Mouse (Mus musculus): ENCODE measurements around the gene Trim7.
"Not testable (repeated sequence)": the region's sequence is repeated elsewhere in the genome, so short reads cannot be mapped to it uniquely, and the experiment has no call there.

Gene Trim7

DNA sequence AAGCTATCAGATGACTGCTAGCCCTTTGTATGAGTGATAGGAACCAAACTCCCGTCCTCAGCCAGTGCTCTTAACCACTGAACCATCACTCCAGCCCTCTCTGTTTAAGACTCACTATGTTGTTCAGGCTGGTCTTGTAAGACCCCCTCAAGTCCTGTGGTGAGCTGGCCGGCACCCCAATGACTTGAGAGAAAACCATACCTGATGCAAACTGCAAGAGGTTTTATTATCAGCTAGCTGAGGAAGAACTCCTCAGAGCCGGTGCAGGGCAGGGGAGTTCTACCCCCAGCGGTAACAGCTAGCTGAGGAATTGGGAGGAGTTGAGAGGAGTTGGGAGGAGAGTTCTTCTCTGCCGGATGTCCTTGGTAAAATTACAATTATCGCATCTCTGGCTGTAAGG is 2.0 kb downstream of the Trim7 start:
- DNase-seq: no peak

DNA sequence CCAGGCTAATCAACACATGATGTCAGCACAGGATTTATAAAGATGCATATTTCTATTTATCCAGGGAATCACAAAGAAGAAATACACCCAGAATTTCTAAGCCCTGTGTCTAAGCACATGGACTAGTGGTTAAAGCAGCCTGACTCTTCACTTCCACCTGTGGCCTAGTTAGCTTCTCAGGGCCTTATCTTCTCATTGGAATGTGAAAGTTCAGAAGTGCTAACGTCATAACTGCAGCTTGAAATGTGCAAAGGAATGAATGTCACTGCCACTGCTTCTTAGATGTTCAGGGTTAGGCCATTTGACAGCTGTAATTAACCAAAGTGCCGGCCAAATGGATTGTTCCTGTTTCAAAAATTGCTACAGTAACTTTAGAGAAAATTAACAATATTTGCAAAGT is 4.3 kb downstream of the Trim7 start:
- DNase-seq: no peak

DNA sequence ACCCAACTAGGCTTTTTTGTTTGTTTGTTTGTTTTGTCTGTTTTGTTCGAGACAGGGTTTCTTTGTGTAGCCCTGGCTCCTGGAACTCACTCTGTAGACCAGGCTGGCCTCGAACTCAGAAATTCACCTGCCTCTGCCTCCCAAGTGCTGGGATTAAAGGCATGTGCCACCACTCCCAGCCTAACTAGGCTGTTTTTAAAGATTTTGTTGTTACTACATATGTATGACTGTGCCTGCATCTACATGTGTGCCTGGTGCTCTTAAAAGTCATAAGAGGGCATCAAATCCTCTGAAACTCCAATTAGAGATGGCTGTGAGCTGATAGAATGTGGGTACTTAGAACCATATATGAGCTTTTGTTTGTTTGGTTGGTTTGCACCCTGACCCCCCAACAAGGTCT is 5.3 kb downstream of the Trim7 start:
- no peak for DNase-seq

DNA sequence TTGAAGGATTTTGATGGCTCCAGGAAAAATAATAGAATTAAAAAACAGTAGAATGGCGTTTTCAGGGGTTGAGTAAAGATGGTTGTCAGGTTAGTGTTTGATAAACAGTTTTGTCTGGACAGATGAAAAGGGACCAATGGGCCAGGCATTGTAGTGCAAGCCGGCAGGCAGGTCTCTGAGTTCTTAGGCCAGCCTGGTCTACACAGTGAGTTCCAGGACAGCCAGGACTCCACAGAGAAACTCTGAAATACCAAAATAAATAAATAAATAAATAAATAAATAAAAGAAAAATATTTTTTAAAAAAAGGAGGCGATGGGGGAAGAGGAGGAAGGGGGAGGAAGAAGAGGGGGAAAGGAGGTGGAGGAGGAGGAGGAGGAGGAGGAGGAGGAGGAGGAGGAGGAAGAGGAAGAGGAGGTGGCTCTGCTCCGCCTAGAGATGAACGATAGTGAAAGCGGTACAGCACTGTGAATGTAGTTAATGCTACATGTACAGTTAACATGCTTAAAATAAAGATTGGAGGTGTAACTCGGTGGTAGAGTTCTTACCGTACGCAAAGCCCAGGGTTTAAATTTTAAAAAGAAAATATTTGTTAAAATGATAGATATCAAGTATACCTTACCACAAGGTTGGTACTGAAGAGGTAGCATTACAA is 7.3 kb downstream of the Trim7 start:
- DNase-seq: peak; percentile 40

DNA sequence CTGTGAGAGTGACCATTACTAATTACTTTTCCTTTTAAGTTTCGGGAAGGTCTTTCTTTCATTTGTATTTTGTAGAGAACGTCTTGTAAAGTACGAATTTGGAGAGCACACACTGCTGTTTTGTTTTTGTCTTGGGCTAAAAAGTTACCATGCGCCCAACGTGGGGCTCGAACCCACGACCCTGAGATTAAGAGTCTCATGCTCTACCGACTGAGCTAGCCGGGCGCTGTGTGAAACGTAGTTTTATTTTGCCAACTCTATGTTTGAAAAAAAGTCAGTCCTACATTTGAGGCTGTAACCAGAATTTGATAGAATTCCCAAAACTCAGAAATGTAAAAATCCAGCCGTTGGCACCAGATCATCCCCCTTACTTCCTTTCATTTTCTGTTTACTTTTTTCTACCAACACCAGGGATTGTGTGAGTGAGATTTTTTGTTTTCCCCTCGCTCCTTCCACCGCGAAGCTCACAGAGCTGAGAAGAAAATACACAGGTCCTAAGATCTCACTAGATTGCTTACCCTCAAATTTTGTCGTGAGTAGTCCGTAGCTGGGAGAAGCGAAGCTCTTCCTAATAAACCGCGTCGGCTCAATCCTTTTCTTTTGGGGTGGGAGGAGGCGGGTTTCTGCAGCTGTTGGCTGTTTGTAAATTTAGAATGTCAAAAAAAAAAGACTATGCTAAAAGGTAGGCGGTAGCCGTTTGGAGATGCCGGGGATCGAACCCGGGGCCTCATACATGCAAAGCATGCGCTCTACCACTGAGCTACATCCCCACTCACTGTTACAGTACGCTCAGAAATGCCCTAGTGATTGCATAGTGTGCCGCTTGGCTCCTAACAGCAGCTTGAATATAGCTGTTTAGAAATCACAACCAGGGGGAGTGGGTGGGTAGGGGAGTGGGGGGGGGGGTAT is 8.0 kb downstream of the Trim7 start:
- peak; percentile 92 for DNase-seq

DNA sequence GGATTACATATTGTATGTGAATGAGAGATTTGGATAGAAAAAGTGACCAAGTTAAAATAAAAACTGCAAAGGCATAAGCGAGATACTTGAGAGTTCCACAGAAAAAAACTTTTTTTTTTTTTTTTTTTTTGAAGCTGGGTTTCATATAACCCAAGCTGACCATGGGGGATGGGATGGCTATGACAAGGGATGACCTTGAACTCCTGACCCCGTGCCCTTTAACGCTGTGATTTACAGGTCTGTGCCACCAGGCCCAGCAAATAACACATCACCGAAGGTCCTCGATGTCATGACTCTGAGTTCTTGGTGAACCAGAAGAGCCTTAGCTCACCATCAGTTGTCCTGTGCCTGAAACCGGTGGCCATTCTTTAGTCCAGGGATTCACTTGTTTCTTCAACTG is 10.0 kb downstream of the Trim7 start:
- no peak for DNase-seq

DNA sequence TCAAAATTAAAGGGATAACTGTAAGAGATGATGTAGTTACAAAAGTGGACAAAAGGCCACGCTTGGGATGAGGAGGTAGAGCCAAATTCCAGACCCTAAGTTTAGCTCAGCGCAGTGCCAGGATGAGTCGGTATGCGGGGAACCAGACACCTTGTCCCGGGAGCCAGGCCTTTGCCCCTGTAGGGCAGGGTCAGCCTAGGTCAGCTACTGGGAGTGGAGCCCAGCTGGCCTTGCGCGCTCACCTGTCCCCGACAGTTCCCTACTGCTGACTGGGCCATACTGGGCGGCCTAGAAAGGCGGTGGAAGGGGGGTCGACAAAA is 11.0 kb downstream of the Trim7 start:
- DNase-seq: no peak

DNA sequence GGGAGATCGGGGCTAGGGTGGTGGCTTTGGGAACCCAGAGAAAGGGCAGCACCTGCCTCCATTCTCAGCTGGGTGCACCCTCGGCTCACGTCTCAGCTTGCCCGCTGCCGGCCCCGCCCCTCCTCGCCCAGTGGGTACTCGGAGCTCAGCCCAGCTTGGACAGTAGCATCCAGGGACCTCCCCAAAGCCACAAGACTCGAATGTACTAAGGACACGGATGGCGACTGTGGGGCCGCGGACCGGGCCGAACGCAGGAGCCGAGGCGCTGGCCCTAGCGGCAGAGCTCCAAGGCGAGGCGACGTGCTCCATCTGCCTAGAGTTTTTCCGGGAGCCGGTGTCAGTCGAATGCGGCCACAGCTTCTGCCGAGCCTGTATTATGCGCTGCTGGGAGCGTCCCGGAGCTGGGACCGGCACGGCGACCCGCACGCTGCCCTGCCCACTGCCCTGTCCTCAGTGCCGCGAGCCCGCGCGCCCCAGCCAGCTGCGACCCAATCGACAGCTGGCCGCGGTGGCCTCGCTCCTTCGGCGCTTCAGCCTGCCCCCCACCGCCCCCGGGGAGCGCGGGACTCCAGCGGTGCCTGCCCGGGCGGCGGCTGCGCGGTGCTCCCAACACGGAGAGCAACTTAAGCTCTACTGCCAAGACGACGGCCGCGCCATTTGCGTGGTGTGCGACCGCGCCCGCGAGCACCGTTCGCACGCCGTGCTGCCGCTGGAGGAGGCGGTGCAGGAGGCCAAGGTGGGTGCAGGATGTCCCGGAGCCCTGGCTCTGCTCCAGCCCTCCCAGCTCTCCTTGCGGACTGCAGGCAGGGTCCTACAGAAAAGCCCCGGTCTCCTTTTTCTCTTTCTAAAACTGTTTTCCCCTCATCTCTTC is 11.6 kb downstream of the Trim7 start:
- peak; percentile 52 for DNase-seq

DNA sequence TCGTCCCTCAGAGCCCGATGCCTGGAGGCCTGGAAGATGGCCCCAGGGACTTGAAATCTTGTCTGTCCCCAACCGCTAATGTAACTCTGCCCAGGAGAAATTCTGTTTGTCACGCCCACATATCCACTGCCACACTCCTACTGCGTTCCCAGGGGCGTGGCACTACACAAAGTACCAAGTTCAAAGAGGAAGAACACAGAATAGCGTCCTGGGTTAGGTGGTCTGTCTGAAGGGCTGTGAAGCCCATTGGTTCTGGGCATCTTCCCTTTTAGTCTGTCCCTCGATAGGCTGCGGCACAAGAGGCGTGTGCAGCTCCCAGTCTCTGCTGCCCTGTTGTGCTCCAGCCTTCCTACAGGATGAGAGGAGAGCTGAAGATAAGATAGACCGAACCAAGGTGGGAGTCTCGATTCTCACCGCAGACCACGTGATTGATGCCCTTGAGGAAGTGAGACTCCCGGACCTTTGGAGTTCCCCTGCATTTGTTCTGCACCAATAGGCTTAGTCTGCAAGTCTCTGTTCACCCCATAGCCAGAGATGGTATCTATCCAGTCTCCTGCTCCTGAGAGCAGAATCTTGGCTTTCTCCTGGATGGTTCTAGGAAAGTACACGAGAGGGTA is 12.3 kb downstream of the Trim7 start:
- DNase-seq: peak; percentile 38

DNA sequence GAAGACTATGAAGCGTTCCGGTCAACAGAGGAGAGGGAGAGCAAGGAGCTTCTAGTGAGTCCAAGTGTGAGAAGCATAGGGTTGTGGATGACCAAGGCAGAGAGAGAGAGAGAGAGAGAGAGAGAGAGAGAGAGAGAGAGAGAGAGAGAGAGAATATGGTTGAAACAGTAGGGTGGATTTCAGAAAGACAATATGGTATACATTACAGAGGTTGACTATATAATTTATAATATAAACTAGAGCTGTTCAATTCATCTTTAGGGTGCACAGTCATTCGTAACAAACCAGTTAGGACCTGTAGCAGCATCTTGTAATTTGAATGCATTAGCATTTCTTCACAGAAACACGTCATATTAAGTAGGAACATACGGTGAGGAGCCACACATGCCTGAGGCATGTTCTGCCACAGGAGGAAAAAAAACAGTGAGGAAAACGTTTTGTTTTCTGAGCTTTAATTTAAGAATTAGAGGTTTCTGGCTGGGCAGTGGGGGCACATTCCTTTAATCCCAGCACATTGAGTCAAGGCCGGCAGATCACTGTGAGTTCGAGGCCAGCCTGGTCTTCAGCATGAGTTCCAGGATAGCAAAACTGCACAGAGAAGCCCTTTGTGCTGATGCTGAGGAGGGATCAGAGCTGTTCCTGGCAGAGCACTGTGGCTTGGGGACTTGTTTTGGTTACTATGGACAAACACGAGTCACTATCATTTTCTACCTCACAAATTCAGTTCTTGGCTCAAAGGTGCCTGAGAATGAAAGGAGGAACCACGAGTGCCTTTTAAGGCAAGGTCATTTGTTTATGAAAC is 13.1 kb downstream of the Trim7 start:
- DNase-seq: no peak

DNA sequence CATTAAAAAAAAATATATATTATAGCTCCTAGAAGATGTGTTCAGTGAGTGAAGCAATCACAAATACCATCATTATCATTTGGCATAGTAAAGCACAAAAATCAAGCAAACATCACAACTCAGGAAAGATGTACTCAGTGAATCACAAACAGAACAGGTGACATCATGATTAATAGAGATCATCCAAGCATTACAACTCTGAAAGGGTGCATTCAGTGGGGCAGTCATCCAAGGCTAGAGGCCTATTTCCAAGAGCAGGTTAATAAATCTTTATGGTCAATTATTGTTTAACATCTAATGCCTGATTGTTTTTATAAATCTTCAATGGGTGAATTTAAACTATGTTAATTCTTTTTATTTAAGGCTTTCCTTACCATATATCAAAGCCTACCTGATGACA is 14.9 kb downstream of the Trim7 start:
- no peak for DNase-seq

DNA sequence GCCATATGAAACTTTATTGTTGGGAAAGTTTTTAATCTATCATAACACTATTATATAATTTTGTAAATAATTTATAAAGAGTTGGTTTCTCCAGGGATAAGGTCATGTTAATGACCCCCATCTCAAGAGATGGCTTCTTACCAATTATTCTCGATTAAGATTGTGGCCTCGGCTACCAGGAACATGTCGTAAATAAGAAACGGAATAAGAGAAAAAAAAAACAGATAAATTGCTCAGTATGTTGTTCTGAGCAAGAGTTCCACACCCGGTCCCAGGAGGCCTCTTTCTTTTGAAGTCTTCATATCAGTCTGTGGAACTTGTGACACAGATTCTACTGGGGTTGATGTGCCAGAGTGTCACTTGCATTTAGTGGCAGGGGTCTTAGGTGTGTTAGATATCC is 15.3 kb downstream of the Trim7 start:
- DNase-seq: no peak

DNA sequence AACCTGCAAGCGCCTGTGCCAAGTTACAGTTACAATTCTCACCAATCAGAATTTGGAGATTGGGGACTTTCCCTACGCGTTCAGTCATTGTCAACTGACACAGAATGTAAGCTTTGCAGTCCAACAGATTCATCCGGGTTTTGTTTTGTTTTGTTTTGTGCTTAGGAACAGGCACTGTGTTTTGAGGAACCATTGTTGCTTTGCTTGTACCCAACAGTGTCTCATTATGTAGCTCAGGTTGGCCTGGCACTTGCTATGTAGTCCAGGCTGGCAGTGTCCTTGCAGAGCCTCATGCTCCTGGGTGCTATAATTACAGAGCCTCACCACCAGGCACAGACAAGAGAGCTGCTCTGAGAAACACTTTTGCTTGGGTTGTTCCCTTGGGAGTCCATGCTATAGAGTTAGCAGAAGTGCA is 16.4 kb downstream of the Trim7 start:
- DNase-seq: no peak

DNA sequence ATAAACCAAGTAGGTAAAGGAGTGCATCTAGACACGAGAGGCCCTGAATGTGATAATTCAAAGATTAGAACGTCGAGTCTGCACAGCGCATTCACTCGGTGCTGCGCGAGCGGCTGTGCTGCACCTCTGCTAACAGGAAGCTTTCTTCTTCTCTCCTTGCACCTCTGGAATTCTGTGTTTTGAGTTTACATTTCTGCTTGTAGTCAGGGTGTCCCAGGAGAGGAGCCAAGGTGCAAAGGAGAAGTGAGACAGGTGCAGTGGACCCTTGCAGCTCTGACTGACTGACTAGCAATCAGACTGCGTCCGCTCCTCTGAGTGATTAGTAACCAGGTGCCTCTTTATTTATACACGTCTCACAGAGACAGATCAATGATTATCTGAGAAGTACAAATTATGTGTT is 17.3 kb downstream of the Trim7 start:
- DNase-seq: no peak

DNA sequence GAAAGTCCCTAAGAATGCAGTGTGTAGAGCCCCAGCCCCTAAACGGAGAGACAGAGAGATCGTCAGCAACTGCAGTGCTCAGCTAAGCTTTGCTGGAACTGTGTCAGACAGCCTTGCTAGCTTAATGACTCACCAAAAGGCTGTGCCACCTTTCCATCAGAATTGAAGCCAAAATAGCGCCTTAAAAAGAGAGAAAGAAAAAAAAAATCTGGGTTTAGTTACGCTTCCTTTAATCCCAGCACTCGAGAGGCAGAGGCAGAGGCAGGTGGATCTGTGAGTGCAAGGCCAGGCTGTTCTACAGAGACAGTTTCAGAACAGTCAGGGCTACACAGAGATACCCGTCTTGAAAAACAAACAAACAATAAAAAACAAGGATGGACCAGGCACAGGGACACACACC is 18.4 kb downstream of the Trim7 start:
- no peak for DNase-seq

DNA sequence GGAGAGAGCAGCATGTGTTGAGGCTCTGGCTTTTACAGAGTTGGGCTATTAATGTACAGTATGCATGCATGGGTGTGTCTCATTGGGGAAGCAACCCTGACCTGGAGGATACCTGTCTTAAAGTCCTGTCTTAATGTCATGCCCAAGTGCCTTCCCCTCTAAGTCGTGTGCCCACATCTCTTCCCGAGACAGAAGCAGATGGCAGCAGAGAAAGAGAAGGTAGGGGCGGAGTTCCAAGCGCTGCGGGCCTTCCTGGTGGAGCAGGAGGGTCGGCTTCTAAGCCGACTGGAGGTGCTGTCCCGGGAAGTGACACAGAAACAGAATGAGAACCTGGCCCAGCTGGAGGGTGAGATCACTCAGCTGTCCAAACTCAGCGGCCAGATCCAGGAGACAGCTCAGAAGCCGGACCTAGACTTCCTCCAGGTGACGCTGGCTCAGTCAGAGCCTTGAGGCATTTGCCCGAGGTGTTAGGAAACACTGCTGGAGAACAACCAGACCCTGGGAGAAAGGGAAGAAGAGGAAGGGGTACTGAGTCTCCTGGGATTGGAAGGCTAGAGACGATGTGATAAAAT is 19.4 kb downstream of the Trim7 start:
- DNase-seq: no peak

DNA sequence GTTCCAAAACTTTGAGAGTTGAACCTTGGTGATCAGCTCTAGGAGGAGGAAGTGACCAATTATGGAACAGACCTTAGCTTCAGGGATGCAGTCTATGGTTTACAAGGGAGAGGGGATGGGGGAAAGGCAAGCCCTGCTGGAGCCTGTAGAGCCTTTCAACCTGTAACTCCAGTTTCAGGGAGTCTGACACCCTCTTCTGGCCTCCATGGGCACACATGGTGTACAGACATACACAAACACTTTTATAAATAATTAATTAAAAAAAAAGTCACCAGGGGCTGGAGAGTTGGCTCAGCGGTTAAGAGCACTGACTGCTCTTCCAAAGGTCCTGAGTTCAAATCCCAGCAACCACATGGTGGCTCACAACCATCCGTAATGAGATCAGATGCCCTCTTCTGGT is 20.4 kb downstream of the Trim7 start:
- not testable (repeated sequence) for DNase-seq

DNA sequence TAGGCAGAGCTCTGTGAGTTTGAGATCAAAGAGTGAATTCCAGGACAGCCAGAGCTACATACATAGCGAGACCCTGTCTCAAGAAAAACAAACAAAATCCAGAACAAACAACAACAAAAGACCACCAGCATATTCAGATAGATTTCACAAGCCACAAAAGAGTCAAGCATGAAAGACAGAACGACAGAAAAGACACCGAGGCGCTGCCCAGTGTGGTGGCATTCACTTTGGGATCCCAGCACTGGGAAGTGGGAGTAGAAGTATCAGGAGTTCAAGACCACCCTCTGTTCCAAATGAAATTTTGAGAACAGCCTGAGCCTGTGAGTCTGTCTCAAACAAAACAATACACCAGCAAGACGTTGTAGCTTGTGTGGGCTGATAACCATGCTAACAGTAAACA is 20.9 kb downstream of the Trim7 start:
- no peak for DNase-seq

DNA sequence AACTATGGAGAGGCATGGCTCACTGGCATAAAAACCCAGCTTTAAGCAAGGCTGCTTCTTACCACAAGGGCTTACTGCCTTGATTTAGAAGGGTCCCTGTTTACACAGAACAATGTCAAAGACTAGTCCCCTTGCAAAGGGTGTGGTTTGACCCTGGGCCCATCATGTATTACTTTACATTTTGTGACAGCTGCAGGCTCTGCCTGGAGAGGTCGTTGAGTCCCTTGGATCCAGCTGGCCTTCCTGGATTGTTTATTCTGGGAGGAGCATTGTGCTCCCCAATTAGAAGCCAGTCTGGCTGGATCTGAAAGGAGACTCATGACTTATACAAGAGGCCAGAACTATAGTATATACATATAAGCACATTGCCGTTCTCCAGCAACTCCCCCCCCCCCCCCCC is 24.3 kb downstream of the Trim7 start:
- no peak for DNase-seq

DNA sequence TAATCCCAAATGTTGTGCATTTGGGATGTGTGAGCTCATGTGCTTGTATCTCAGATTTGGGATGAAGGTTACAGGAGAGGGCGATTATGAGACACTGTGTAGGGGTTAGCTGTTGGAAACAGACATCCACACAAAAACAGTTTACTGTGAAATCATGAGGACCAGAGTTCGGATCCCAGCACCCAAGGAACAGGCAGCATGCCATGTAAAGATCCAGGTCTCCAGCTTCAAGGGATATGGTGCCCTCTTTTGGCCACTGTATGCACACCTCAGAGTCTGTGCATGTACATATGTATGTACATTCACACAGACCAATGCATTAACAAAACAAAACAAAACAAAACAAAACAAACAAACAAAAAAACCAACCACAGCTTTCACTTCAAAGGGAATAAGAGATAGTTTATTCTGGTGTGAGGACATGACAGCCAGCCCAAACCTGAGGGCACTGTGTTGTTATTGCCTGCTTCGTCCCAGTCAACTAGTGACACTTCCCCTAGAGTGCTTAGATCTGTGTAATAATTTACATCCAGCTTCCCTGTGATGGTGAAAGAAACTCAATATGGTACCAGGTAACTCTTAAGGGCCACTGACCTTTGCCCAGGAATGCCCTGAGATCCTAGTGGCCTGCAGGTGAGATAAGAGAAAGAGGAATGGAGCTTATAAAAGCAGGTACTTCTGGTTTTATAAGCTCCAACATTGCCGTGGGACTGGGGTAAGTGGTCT is 25.5 kb downstream of the Trim7 start:
- DNase-seq: peak; percentile 18

DNA sequence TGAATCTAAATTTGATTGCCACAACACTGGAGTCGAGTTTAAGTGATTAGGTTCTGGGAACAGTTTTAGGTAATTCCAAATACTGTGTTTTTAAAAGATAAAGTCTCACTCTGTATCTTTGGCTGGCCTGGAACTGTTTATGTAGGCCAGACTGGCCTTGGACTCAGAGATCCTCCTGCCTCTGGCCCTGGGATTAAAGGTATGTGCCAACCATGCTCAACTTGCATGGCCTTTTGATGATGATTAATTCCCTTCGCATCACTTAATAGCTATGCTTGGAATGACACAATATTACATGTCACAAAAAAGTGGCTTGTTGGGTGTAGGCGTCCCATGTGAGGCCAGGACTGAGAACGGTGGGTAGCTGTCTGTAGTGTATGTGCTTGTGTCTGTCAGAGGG is 26.2 kb downstream of the Trim7 start:
- DNase-seq: no peak

Data from liver (tissue).